Mouse (Mus musculus): ENCODE results near the gene Rpl22l1. TPM values are rescaled to one million over a fixed set of nuclear protein-coding genes. Genes with fewer than 3 reads are reported as not detected.

Gene Rpl22l1
- polyA plus RNA-seq, 1 experiment from 2014 or later: 252 TPM

DNA sequence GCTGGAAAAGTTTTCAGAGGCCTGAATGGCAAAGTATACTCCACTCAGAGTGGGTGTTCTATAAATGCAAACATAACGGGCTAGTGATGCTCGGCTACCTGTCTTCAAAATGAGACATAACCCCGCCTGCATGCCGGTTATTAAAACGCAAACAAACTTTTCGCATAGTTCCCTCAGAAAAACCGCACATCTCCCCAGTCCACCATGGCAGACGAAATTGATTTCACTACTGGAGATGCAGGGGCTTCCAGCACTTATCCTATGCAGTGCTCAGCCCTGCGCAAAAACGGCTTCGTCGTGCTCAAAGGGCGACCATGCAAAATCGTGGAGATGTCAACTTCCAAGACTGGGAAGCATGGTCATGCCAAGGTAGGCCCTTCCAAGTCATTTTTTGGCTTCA is 23.4 kb upstream of the Rpl22l1 start:
- Histone ChIP-seq H3K4me3 (replicated peaks) (peak overlapping the region; percentile 86), H3K4me2 (peak overlapping the region; percentile 99), H3K36me3 (no peaks in the 10 kb centered on the region), H3K27ac (replicated peaks) (no peak overlapping the region), H3K4me1 (peaks cover 11% of the 10 kb centered on the region), H3K9ac (replicated peaks) (peak overlapping the region; percentile 64), H3K27me3 (replicated peaks) (no peaks in the 10 kb centered on the region), H3K9me3 (replicated peaks) (no peaks in the 10 kb centered on the region)
- 12% methylated on average over 14 of the region's 14 CpGs for WGBS
- ATAC-seq (ENCODE audit: low FRiP score): no peak

DNA sequence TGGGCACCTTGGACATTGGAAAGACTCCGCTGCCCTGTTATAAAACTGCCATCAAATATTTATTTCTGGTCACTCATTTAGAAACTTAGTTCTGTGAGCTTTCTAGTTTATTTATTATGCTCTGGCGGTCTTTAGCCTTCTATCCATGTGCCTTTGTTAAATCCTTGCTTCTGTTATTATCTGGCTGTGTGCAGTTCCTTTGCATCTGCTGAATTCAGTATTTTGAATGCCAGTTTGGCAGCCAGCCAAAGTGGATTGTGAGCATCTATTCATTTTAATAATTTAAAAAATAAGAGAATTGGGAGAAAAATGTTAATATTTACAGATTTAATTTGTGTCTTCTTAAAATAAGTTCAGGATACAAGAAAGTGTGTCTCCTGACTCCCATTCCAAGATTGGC is 21.1 kb upstream of the Rpl22l1 start:
- Histone ChIP-seq H3K27ac (replicated peaks) (no peak overlapping the region), H3K4me3 (replicated peaks) (no peak overlapping the region), H3K9me3 (replicated peaks) (no peaks in the 10 kb centered on the region), H3K9ac (replicated peaks) (no peak overlapping the region), H3K36me3 (no peaks in the 10 kb centered on the region), H3K4me2 (no peak overlapping the region), H3K27me3 (replicated peaks) (no peaks in the 10 kb centered on the region), H3K4me1 (peaks cover 11% of the 10 kb centered on the region)
- ATAC-seq (ENCODE audit: low FRiP score): no peak
- 81% methylated on average over 2 of the region's 2 CpGs for WGBS

DNA sequence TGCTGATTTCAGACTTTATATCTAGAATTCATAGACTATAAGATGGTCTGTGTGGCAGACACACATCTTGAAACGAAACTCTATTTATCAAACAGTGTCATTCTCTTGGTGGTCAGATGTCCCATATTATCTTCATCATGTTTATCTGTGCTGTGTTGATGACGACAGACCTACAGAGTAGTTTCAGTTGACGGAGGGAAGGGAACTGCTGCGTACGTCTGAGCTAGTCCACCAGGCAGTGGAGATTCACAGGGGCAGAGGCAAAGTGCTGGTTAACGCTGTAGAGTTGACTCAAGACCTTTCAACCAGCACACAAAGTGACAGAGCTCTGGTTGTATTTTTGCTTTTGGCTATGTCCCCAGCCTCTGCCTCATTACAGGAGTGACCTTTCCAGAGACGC is 10.4 kb upstream of the Rpl22l1 start:
- Histone ChIP-seq H3K27ac (replicated peaks) (no peak overlapping the region), H3K4me3 (replicated peaks) (no peak overlapping the region), H3K27me3 (replicated peaks) (no peaks in the 10 kb centered on the region), H3K36me3 (no peaks in the 10 kb centered on the region), H3K9me3 (replicated peaks) (no peaks in the 10 kb centered on the region), H3K4me2 (no peak overlapping the region), H3K9ac (replicated peaks) (no peak overlapping the region), H3K4me1 (no peaks in the 10 kb centered on the region)
- 93% methylated on average over 7 of the region's 7 CpGs for WGBS
- no peak for ATAC-seq (ENCODE audit: low FRiP score)

DNA sequence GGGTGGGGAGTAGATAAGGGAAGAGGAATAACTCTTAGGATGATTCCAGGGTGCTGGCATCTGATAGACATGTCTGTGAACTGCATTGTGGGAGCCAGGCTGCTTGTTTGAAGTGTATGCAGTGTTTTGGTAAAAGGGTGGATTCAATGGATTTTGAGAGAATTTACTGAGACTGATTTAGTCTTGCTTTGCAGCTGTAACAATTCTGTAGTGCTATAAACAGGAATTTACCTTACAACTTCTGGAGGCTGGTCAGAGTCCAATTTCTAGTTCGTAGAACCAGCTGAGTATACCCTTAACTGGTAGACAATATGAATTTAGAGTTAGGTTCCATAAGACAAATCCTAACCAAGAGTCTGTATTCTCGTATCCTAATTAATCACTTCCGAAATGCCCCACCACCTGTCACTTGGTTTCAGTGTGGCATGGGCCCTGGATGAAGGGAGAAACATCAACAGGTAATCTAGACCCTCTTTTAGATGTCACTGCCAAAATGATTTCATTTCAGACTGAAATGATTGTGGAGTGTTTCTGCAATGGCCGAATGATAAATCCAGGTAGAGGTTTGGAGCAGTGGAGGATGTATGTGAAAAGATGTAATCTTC is 2.9 kb downstream of the Rpl22l1 start:
- no peak overlapping the region for H3K9ac ChIP-seq (replicated peaks)
- H3K4me1 ChIP-seq: peaks cover 16% of the 10 kb centered on the region
- no peak for ATAC-seq (ENCODE audit: low FRiP score)
- H3K4me2 ChIP-seq: no peak overlapping the region
- WGBS: 93% methylated on average over 4 of the region's 4 CpGs
- peaks cover 13% of the 10 kb centered on the region for H3K36me3 ChIP-seq
- no peaks in the 10 kb centered on the region for H3K9me3 ChIP-seq (replicated peaks)
- H3K27me3 ChIP-seq (replicated peaks): no peaks in the 10 kb centered on the region
- H3K27ac ChIP-seq (replicated peaks): no peak overlapping the region
- H3K4me3 ChIP-seq (replicated peaks): no peak overlapping the region

DNA sequence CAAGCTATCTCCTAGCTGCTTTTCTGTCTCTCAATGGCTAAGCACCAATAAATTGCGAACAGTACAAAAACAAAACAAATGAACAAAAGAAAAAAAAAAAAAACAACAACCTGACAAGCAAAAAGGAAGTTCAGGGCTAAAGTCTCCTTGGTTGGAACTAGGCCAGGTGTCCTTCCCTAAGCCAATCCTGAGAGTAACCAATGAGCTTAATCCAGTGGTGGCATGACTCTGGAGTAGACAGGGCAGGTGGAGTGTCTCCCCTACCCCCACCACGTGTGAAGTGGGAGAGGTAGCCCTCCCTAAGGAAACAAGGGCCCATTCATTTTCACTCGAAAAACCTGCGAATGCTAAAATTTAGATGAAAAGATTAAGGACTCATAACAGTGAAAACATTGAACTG is 6.2 kb downstream of the Rpl22l1 start:
- peaks cover 13% of the 10 kb centered on the region for H3K36me3 ChIP-seq
- no peak for ATAC-seq (ENCODE audit: low FRiP score)
- H3K27me3 ChIP-seq (replicated peaks): no peaks in the 10 kb centered on the region
- peaks cover 8% of the 10 kb centered on the region for H3K4me1 ChIP-seq
- H3K9ac ChIP-seq (replicated peaks): no peak overlapping the region
- WGBS: 79% methylated on average over 4 of the region's 4 CpGs
- H3K4me2 ChIP-seq: no peak overlapping the region
- H3K4me3 ChIP-seq (replicated peaks): no peak overlapping the region
- H3K9me3 ChIP-seq (replicated peaks): no peaks in the 10 kb centered on the region
- H3K27ac ChIP-seq (replicated peaks): no peak overlapping the region

DNA sequence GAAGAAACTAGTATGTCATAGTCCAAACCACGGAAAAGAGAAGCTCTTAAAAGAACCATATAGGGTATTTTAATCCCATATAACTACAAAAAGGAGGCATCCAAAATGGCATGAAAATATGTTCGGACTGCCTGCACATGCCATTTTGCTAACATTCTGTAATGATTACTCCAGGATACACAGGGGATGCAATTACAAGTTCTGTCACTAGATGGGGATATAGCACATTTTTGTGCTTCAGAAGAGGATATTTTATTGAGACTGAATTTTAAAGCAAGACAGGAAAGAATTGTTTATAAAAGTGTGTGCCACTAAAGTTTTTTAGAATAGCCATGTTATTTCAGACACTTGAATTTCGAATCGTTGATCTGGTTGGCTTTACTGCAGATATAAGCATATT is 9.1 kb downstream of the Rpl22l1 start:
- Histone ChIP-seq H3K36me3 (no peaks in the 10 kb centered on the region), H3K4me1 (0 out of 2 replicates have a peak, but pooled peaks cover 3% of the 10 kb centered on the region), H3K4me2 (peak overlapping the region; percentile 34), H3K4me3 (replicated peaks) (no peak overlapping the region), H3K27me3 (replicated peaks) (no peaks in the 10 kb centered on the region), H3K9ac (replicated peaks) (no peak overlapping the region), H3K27ac (replicated peaks) (no peak overlapping the region), H3K9me3 (replicated peaks) (no peaks in the 10 kb centered on the region)
- no peak for ATAC-seq (ENCODE audit: low FRiP score)
- WGBS: 11% methylated on average over 4 of the region's 4 CpGs

DNA sequence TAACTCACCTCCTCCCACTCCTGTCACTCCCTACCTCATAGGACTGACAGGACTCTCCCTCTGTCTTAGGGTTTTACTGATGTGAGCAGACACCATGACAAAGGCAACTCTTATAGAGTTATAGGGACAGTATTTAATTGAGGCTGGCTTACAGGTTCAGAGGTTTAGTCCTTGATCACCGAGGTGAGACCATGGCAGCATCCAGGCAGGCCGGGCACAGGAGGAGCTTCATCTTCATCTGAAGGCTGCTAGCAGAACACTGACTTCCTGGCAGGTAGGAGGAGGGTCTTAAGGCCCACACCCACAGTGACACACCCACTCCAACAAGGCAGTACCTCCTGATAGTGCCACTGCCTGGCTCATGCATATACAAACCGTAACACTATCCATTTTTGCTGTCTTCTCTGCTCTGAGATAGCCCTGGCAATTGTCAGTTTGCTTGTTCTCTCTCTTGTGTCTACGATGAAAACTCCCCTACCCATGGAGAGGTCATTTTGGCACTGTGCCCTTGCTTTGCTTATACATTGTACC is 10.8 kb downstream of the Rpl22l1 start:
- Histone ChIP-seq H3K36me3 (no peaks in the 10 kb centered on the region), H3K9ac (replicated peaks) (no peak overlapping the region), H3K27me3 (replicated peaks) (no peaks in the 10 kb centered on the region), H3K9me3 (replicated peaks) (no peaks in the 10 kb centered on the region), H3K4me1 (0 out of 2 replicates have a peak, but pooled peaks cover 3% of the 10 kb centered on the region), H3K4me2 (no peak overlapping the region), H3K27ac (replicated peaks) (no peak overlapping the region), H3K4me3 (replicated peaks) (no peak overlapping the region)
- ATAC-seq (ENCODE audit: low FRiP score): no peak
- WGBS: 88% methylated on average over 4 of the region's 4 CpGs

DNA sequence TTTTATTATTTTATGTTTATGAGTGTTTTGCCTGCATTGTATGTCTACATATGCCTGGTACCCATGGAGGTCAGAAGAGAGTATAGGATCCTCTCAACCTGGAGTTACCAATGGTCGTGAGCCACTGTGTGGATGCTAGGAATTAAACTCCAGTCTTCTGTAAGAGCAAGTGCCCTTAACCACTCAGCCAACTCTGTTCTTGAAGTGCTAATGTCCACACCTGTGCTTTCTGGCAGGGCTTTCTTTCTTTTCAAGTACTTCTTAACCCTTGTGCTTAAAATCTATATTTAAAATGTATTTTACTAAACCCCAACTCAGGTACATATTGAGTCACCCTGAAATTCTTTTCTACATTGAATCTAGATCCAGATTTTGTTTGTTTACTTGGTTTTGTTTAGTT is 21.0 kb downstream of the Rpl22l1 start:
- H3K9me3 ChIP-seq (replicated peaks): no peaks in the 10 kb centered on the region
- H3K27me3 ChIP-seq (replicated peaks): no peaks in the 10 kb centered on the region
- H3K27ac ChIP-seq (replicated peaks): no peak overlapping the region
- H3K4me2 ChIP-seq: no peak overlapping the region
- 100% methylated on average over 1 of the region's 1 CpGs for WGBS
- no peaks in the 10 kb centered on the region for H3K36me3 ChIP-seq
- ATAC-seq (ENCODE audit: low FRiP score): no peak
- H3K4me3 ChIP-seq (replicated peaks): no peak overlapping the region
- no peaks in the 10 kb centered on the region for H3K4me1 ChIP-seq
- no peak overlapping the region for H3K9ac ChIP-seq (replicated peaks)

DNA sequence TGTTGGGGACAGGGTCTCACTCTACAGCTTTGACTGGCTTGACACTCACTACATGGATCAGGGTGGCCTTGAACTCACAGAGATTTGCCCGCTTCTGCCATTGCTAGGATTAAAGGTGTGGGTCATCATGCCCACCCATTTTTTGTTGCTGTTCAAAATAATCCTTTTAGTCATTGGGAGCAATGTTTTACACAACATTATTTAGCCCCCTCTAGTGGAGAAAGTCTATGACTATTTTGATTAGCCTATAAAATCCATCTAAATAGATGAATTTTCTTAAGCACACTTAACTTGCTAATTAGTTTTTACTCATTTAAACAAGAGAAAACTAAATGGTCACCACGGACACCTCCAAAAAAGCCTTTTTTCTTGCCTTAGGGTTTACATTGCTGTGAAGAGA is 22.4 kb downstream of the Rpl22l1 start:
- no peaks in the 10 kb centered on the region for H3K9me3 ChIP-seq (replicated peaks)
- no peak overlapping the region for H3K4me3 ChIP-seq (replicated peaks)
- H3K9ac ChIP-seq (replicated peaks): no peak overlapping the region
- ATAC-seq (ENCODE audit: low FRiP score): no peak
- no peaks in the 10 kb centered on the region for H3K4me1 ChIP-seq
- no peak overlapping the region for H3K4me2 ChIP-seq
- H3K36me3 ChIP-seq: no peaks in the 10 kb centered on the region
- WGBS: 87% methylated on average over 2 of the region's 2 CpGs
- H3K27ac ChIP-seq (replicated peaks): no peak overlapping the region
- H3K27me3 ChIP-seq (replicated peaks): no peaks in the 10 kb centered on the region

DNA sequence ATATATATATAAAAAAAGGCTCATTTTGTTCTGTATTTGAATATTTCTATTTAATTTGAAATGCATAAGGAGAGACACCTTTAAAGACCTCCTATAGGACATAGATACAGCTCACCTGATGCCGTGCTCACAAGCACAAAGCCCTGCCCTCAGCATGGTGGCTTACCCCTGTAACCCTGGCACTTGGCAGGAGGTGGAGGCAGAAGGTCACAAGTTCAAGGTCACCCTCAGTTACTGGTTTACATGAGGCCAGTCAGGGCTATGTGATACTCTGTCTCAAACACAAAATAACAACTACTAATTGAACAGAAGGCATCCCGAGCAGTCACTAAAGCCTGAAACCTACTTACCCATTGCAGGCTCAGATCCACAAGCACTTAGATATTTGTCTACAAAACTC is 24.2 kb downstream of the Rpl22l1 start:
- no peaks in the 10 kb centered on the region for H3K27me3 ChIP-seq (replicated peaks)
- no peak overlapping the region for H3K4me3 ChIP-seq (replicated peaks)
- H3K4me2 ChIP-seq: no peak overlapping the region
- WGBS: 91% methylated on average over 2 of the region's 2 CpGs
- H3K9ac ChIP-seq (replicated peaks): no peak overlapping the region
- H3K27ac ChIP-seq (replicated peaks): no peak overlapping the region
- H3K4me1 ChIP-seq: no peaks in the 10 kb centered on the region
- no peak for ATAC-seq (ENCODE audit: low FRiP score)
- no peaks in the 10 kb centered on the region for H3K9me3 ChIP-seq (replicated peaks)
- no peaks in the 10 kb centered on the region for H3K36me3 ChIP-seq

DNA sequence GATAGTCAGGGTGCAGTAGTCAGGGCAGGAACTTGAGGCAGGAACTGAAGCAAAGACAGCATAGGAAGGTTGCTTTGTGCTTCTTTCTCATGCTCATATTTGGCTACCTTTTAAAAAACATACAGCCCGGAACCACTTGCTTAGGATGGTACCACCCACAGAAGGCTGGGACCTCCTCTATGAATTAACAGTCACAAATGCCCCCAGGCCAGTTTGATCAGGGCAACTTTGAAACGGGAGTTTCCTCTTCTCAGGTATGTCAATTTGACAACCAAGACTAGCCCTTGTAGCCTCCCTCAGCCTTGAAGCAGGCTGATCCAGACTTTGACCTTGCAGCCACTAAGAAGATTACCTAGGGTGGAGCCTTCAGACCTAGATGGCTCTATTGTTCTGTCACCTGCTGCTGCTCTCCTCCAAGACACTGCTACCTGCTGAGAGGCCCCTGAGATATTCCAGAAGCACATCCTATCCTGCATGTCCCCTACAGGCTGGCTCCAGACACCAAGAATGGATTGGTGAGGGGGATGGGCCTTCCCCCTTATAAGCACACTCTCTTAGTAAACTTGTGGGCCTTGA is 31.6 kb downstream of the Rpl22l1 start:
- Histone ChIP-seq H3K36me3 (no peaks in the 10 kb centered on the region), H3K27ac (replicated peaks) (no peak overlapping the region), H3K4me1 (no peaks in the 10 kb centered on the region), H3K4me2 (no peak overlapping the region), H3K27me3 (replicated peaks) (no peaks in the 10 kb centered on the region), H3K4me3 (replicated peaks) (no peak overlapping the region), H3K9ac (replicated peaks) (no peak overlapping the region), H3K9me3 (replicated peaks) (no peaks in the 10 kb centered on the region)
- 92% methylated on average over 2 of the region's 2 CpGs for WGBS
- ATAC-seq (ENCODE audit: low FRiP score): no peak

DNA sequence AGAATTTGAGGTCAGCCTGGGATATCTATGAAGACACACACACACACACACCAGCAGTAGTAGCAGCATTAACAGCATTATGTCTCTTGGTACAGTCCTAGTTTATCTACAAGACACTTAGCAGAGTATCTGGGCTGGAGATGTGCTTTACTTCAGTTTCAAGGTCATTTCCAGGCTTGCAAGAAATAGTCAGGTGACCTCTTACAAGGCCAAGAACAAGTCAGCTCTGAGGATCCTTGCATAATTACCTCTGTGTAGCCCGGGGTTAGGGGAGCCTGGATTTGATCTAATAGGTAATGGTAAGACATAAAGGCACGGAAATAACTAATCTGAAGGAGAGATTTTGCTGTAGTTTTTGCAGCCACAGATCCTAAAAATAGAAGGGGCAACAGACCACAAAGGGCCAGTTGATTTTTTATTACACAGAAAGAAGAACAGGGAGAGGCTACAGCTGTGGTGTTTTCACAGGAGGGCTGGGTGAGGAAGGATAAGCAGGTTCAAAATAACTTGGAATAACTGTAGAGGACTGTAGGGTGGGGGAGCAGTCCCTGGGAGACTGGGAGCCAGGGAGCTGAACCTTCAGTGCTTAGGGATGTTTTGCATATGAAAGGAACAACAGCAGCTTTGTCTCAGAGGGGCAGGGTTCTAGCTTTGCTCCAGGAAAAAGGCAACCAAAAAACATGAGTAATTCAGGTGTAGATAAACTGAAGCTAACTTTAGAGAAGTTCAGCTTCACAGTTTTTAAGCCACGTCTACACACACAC is 36.8 kb downstream of the Rpl22l1 start:
- no peak overlapping the region for H3K9ac ChIP-seq (replicated peaks)

More for the DNA sequence above, 36.8 kb downstream of the Rpl22l1 start:
- Histone ChIP-seq H3K4me1 (no peaks in the 10 kb centered on the region), H3K27ac (replicated peaks) (no peak overlapping the region), H3K9me3 (replicated peaks) (no peaks in the 10 kb centered on the region), H3K4me3 (replicated peaks) (no peak overlapping the region), H3K27me3 (replicated peaks) (no peaks in the 10 kb centered on the region), H3K4me2 (no peak overlapping the region), H3K36me3 (no peaks in the 10 kb centered on the region)
- no peak for ATAC-seq (ENCODE audit: low FRiP score)
- 20% methylated on average over 3 of the region's 3 CpGs for WGBS
